Comparison of ENCODE assay signal across 31 mouse cellular contexts in the genomic region with DNA sequence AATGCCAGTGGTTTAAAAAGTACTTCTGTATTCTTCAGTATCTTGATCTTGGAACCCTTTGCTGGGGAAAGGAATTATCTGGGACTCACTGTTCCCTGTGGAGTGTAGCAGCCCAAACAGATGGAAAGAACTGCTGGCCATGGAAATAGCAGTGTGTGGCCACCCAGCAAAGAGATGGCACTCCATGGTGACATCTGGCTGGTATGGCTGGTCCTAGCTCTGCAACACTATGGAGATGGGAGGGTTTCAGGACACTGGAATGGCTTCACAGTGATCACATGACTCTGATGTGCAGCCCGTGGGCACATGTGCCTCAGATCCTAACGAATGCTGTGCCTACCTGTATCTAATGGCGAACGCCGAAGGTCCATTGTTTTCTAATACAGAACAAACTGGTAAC. TPM values are rescaled to one million over a fixed set of nuclear protein-coding genes. Genes with fewer than 3 reads are reported as not detected.
A peak's percentile ranks its signal among the peaks of the same experiment; 100 is the strongest.
DNase-seq lines count a peak whose midpoint lies in the region; ATAC-seq and TF ChIP-seq lines count a peak whose summit lies in the region.
"Had no signal": no experiment of that assay in that cellular context is flagged by ENCODE, and none has a peak within 500 bp of the region (broad histone marks: within the 10 kb centered on the region; RNA-seq: fewer than 3 reads in every experiment).

No protein-coding gene starts in this region.

- no peak overlapping the region for H3K9ac ChIP-seq in hindbrain, embryonic 14.5 days
- no peak overlapping the region for H3K9ac ChIP-seq in hindbrain, embryonic 16.5 days (ENCODE audit: low read depth, low read length)
- no peak overlapping the region for H3K9ac ChIP-seq in midbrain, postnatal 0 days (replicated peaks; ENCODE audit: low read length, poor library complexity, severe bottlenecking)
- no peak overlapping the region for H3K9ac ChIP-seq in midbrain, embryonic 11.5 days (ENCODE audit: low read length)
- H3K9ac ChIP-seq in stomach, postnatal 0 days (ENCODE audit: low read length): no peak overlapping the region
- H3K9ac ChIP-seq: forebrain, embryonic 12.5 days; hindbrain, embryonic 15.5 days; intestine, embryonic 15.5 days; liver, embryonic 13.5 days; midbrain, embryonic 12.5 days; neural tube, embryonic 13.5 days had no signal

- H3K36me3 ChIP-seq in hindbrain, embryonic 14.5 days (replicated peaks; ENCODE audit: control insufficient read depth, insufficient read depth): peaks cover 25% of the 10 kb centered on the region
- no peaks in the 10 kb centered on the region; the same call in 1 of the 2 replicates for H3K36me3 ChIP-seq in hindbrain, embryonic 16.5 days (ENCODE audit: control insufficient read depth, insufficient read depth, low read length)
- H3K36me3 ChIP-seq in midbrain, postnatal 0 days (ENCODE audit: insufficient read depth, low read length): peaks cover 7% of the 10 kb centered on the region; the same call in 1 of the 2 replicates
- H3K36me3 ChIP-seq in midbrain, embryonic 11.5 days (ENCODE audit: control insufficient read depth, insufficient read depth, low read length): peaks cover 5% of the 10 kb centered on the region; the same call in 1 of the 2 replicates
- peaks cover 8% of the 10 kb centered on the region; the same call in 1 of the 2 replicates for H3K36me3 ChIP-seq in stomach, postnatal 0 days (ENCODE audit: control insufficient read depth, insufficient read depth, low read length)
- H3K36me3 ChIP-seq: hindbrain, embryonic 15.5 days; intestine, embryonic 15.5 days; liver, embryonic 13.5 days had no signal

- H3K4me2 ChIP-seq in hindbrain, embryonic 14.5 days (replicated peaks): no peak overlapping the region
- no peak overlapping the region for H3K4me2 ChIP-seq in hindbrain, embryonic 16.5 days (ENCODE audit: low read length)
- H3K4me2 ChIP-seq in midbrain, postnatal 0 days (ENCODE audit: low read depth, low read length, poor library complexity, severe bottlenecking): no peak overlapping the region
- no peak overlapping the region for H3K4me2 ChIP-seq in midbrain, embryonic 11.5 days
- H3K4me2 ChIP-seq in stomach, postnatal 0 days (replicated peaks; ENCODE audit: low read depth): no peak overlapping the region
- H3K4me2 ChIP-seq: forebrain, embryonic 12.5 days; heart, embryonic 11.5 days; hindbrain, embryonic 15.5 days; intestine, embryonic 15.5 days; liver, embryonic 13.5 days; midbrain, embryonic 12.5 days; neural tube, embryonic 13.5 days had no signal

- DNase-seq in adrenal gland, postnatal 14 days: peak; percentile 2
- DNase-seq in adrenal gland, adult (ENCODE audit: inconsistent age in 2 of 2, low spot score in 1 of 2): no peak
- no peak for DNase-seq in hindbrain, embryonic 14.5 days (ENCODE audit: low spot score)
- DNase-seq in midbrain, postnatal 0 days (ENCODE audit: low spot score): peak; percentile 55
- no peak for DNase-seq in midbrain, embryonic 11.5 days (ENCODE audit: low spot score, missing footprints)
- no peak for DNase-seq in stomach, postnatal 0 days (ENCODE audit: low spot score)
- DNase-seq: adrenal gland, postnatal 10 days; cerebellum, adult 11 months; cerebellum, adult 9-11 months; gastrocnemius, postnatal 14 days; heart, adult 18-20 months; heart, postnatal 4 days; kidney, adult 2 months; kidney, postnatal 36 days; liver, embryonic 13.5 days; lung, adult 18-20 months; lung, postnatal 36 days had no signal

- no peaks in the 10 kb centered on the region for H3K27me3 ChIP-seq in hindbrain, embryonic 14.5 days (ENCODE audit: control insufficient read depth, insufficient read depth, low read length)
- H3K27me3 ChIP-seq in hindbrain, embryonic 16.5 days (replicated peaks; ENCODE audit: control insufficient read depth, insufficient read depth, low read length): no peaks in the 10 kb centered on the region
- no peaks in the 10 kb centered on the region for H3K27me3 ChIP-seq in midbrain, postnatal 0 days (ENCODE audit: insufficient read depth, low read length)
- H3K27me3 ChIP-seq in midbrain, embryonic 11.5 days (ENCODE audit: control insufficient read depth, insufficient read depth, low read length): no peaks in the 10 kb centered on the region
- H3K27me3 ChIP-seq in stomach, postnatal 0 days (ENCODE audit: control insufficient read depth, insufficient read depth, low read length): no peaks in the 10 kb centered on the region
- H3K27me3 ChIP-seq: CH12.LX; forebrain, embryonic 12.5 days; hindbrain, embryonic 15.5 days; intestine, embryonic 15.5 days; liver, embryonic 13.5 days; midbrain, embryonic 12.5 days; neural tube, embryonic 13.5 days had no signal

- 0 out of 2 replicates have a peak, but pooled peaks have one; percentile 28 for ATAC-seq in hindbrain, embryonic 14.5 days (ENCODE audit: low FRiP score)
- ATAC-seq in hindbrain, embryonic 16.5 days: no peak
- ATAC-seq in midbrain, postnatal 0 days (ENCODE audit: low FRiP score): no peak
- no peak for ATAC-seq in midbrain, embryonic 11.5 days (ENCODE audit: low FRiP score)
- ATAC-seq in stomach, postnatal 0 days (ENCODE audit: low FRiP score, low TSS enrichment): no peak
- ATAC-seq: activated CD4-positive, CD25-positive, alpha-beta regulatory T cell, adult 4 months; intestine, embryonic 15.5 days had no signal

- H3K4me1 ChIP-seq in hindbrain, embryonic 14.5 days (replicated peaks; ENCODE audit: control insufficient read depth, insufficient read depth, low read length): no peaks in the 10 kb centered on the region
- peaks cover 8% of the 10 kb centered on the region for H3K4me1 ChIP-seq in hindbrain, embryonic 16.5 days (ENCODE audit: control insufficient read depth, insufficient read depth, low read depth, low read length)
- H3K4me1 ChIP-seq in midbrain, postnatal 0 days (ENCODE audit: insufficient read depth, low read length): 0 out of 2 replicates have a peak, but pooled peaks cover 3% of the 10 kb centered on the region
- peaks cover 10% of the 10 kb centered on the region for H3K4me1 ChIP-seq in midbrain, embryonic 11.5 days (ENCODE audit: control insufficient read depth, insufficient read depth, low read length)
- no peaks in the 10 kb centered on the region for H3K4me1 ChIP-seq in stomach, postnatal 0 days (replicated peaks; ENCODE audit: control insufficient read depth, insufficient read depth)
- H3K4me1 ChIP-seq: liver, embryonic 13.5 days had no signal

- H3K4me3 ChIP-seq in hindbrain, embryonic 14.5 days (replicated peaks; ENCODE audit: low read length): no peak overlapping the region
- H3K4me3 ChIP-seq in hindbrain, embryonic 16.5 days (ENCODE audit: low read length): no peak overlapping the region
- H3K4me3 ChIP-seq in midbrain, postnatal 0 days (ENCODE audit: low read depth, low read length): no peak overlapping the region
- H3K4me3 ChIP-seq in midbrain, embryonic 11.5 days (ENCODE audit: low read depth, low read length): no peak overlapping the region
- no peak overlapping the region for H3K4me3 ChIP-seq in stomach, postnatal 0 days (ENCODE audit: low read depth, low read length)
- H3K4me3 ChIP-seq: forebrain, embryonic 12.5 days; hindbrain, embryonic 15.5 days; intestine, embryonic 15.5 days; layer of hippocampus, adult 2 months; left cerebral cortex, adult 2 months; liver, embryonic 13.5 days; midbrain, embryonic 12.5 days; neural tube, embryonic 13.5 days had no signal

- H3K27ac ChIP-seq in hindbrain, embryonic 14.5 days: no peak overlapping the region
- H3K27ac ChIP-seq in hindbrain, embryonic 16.5 days (ENCODE audit: low read depth, low read length): no peak overlapping the region
- no peak overlapping the region for H3K27ac ChIP-seq in midbrain, postnatal 0 days (ENCODE audit: low read depth, low read length)
- H3K27ac ChIP-seq in midbrain, embryonic 11.5 days (ENCODE audit: low read depth, low read length): no peak overlapping the region
- no peak overlapping the region for H3K27ac ChIP-seq in stomach, postnatal 0 days (replicated peaks)
- H3K27ac ChIP-seq: forebrain, embryonic 12.5 days; hindbrain, embryonic 15.5 days; intestine, embryonic 15.5 days; layer of hippocampus, adult 2 months; left cerebral cortex, adult 2 months; liver, embryonic 13.5 days; midbrain, embryonic 12.5 days; neural tube, embryonic 13.5 days had no signal

- no peak for TF ChIP-seq CTCF in midbrain, postnatal 0 days (IDR thresholded peaks at IDR 0.05)
- TF ChIP-seq CTCF in stomach, postnatal 0 days (IDR thresholded peaks at IDR 0.05; ENCODE audit: low read depth): no peak

- 92% methylated on average over 5 of the region's 5 CpGs for WGBS in hindbrain, embryonic 14.5 days
- WGBS in hindbrain, embryonic 16.5 days: 79% methylated on average over 5 of the region's 5 CpGs
- 89% methylated on average over 5 of the region's 5 CpGs for WGBS in midbrain, postnatal 0 days
- 91% methylated on average over 5 of the region's 5 CpGs for WGBS in midbrain, embryonic 11.5 days
- 91% methylated on average over 5 of the region's 5 CpGs for WGBS in stomach, postnatal 0 days

- H3K9me3 ChIP-seq in hindbrain, embryonic 14.5 days (ENCODE audit: control insufficient read depth, low read length): no peaks in the 10 kb centered on the region
- no peaks in the 10 kb centered on the region for H3K9me3 ChIP-seq in hindbrain, embryonic 16.5 days (ENCODE audit: control insufficient read depth, low read length)
- H3K9me3 ChIP-seq in midbrain, postnatal 0 days (ENCODE audit: low read length): no peaks in the 10 kb centered on the region
- no peaks in the 10 kb centered on the region for H3K9me3 ChIP-seq in midbrain, embryonic 11.5 days (ENCODE audit: control insufficient read depth, low read length)
- H3K9me3 ChIP-seq in stomach, postnatal 0 days (ENCODE audit: control insufficient read depth, low read length): no peaks in the 10 kb centered on the region
- H3K9me3 ChIP-seq: forebrain, embryonic 12.5 days; hindbrain, embryonic 15.5 days; intestine, embryonic 15.5 days; liver, embryonic 13.5 days; midbrain, embryonic 12.5 days; neural tube, embryonic 13.5 days had no signal

- no peak for TF ChIP-seq EP300 in stomach, postnatal 0 days (optimal IDR thresholded peaks at IDR 0.05)

RNA-seq across cellular contexts. Expression of a gene that starts 31.5 kb away (rescaled TPM):
- not detected in 2 replicates for total RNA-seq in adrenal gland, postnatal 14 days (2021)
- polyA plus RNA-seq in hindbrain, embryonic 14.5 days (2014; fragmentation: Nextera tagmentation; extraction: Ambion mirVana): 0.21 TPM in 1 of 2 replicates, not detected in the other
- polyA plus RNA-seq in hindbrain, embryonic 16.5 days (2015; fragmentation: Nextera tagmentation; extraction: Ambion mirVana): not detected in 2 replicates
- total RNA-seq in midbrain, postnatal 0 days (2014; rRNA removed): 1.2 TPM in 1 of 2 replicates, not detected in the other
- not detected in 2 replicates for polyA plus RNA-seq in midbrain, postnatal 0 days (2015; fragmentation: Nextera tagmentation; extraction: Ambion mirVana)
- polyA plus RNA-seq in midbrain, embryonic 11.5 days (2014; fragmentation: Nextera tagmentation; extraction: Ambion mirVana): not detected in 2 replicates
- not detected in 2 replicates for polyA plus RNA-seq in stomach, postnatal 0 days (2015; fragmentation: Nextera tagmentation; extraction: Ambion mirVana)
- total RNA-seq: CH12.LX; heart, adult 18-20 months; heart, postnatal 4 days; megakaryocyte, adult 5-6 weeks had no signal
- polyA plus RNA-seq: C2C12; forebrain, embryonic 12.5 days; heart, embryonic 11.5 days; hindbrain, embryonic 15.5 days; intestine, embryonic 15.5 days; kidney, embryonic 16.5 days; liver, embryonic 13.5 days; midbrain, embryonic 12.5 days; neural tube, embryonic 13.5 days had no signal

RNA-seq across cellular contexts. Expression of a gene that starts 41.1 kb away (rescaled TPM):
- total RNA-seq in adrenal gland, postnatal 14 days (2021): 1.4 and 2.4 TPM in 2 replicates
- 0.09 and 0.17 TPM in 2 replicates for polyA plus RNA-seq in hindbrain, embryonic 14.5 days (2014; fragmentation: Nextera tagmentation; extraction: Ambion mirVana)
- polyA plus RNA-seq in hindbrain, embryonic 16.5 days (2015; fragmentation: Nextera tagmentation; extraction: Ambion mirVana): 0.26 TPM in 1 of 2 replicates, not detected in the other
- not detected in 2 replicates for total RNA-seq in midbrain, postnatal 0 days (2014; rRNA removed)
- polyA plus RNA-seq in midbrain, postnatal 0 days (2015; fragmentation: Nextera tagmentation; extraction: Ambion mirVana): 0.26 TPM in 1 of 2 replicates, not detected in the other
- polyA plus RNA-seq in midbrain, embryonic 11.5 days (2014; fragmentation: Nextera tagmentation; extraction: Ambion mirVana): 0.18 TPM in 1 of 2 replicates, not detected in the other
- 0.22 and 0.24 TPM in 2 replicates for polyA plus RNA-seq in stomach, postnatal 0 days (2015; fragmentation: Nextera tagmentation; extraction: Ambion mirVana)

Comparison
In these comparisons a context has a peak if more than half of its experiments do, and no peak if none do; other contexts are left out.
1. DNase-seq: peak in adrenal gland, postnatal 14 days (single experiment) and midbrain, postnatal 0 days (single experiment); none in adrenal gland, adult (0 of 2), hindbrain, embryonic 14.5 days (single experiment), midbrain, embryonic 11.5 days (single experiment) and stomach, postnatal 0 days (single experiment).